In genomic region chr12:15416180-15416766, GRCm38 (mm10) we compare ENCODE assay signal across 10 mouse cellular contexts.
DNase-seq lines count a peak whose midpoint lies in the region; ATAC-seq and TF ChIP-seq lines count a peak whose summit lies in the region.
"Had no signal": no experiment of that assay in that cellular context is flagged by ENCODE, and none has a peak within 500 bp of the region (broad histone marks: within the 10 kb centered on the region; RNA-seq: fewer than 3 reads in every experiment).

No protein-coding gene starts in this region.

- no peak for TF ChIP-seq POLR2A in lung, adult 2 months (IDR thresholded peaks at IDR 0.05; ENCODE audit: borderline replicate concordance, extremely low read depth, low read depth, low read length)

- no peaks in the 10 kb centered on the region for H3K36me3 ChIP-seq in kidney, embryonic 14.5 days (ENCODE audit: control insufficient read depth, insufficient read depth, low read length)
- H3K36me3 ChIP-seq: lung, embryonic 15.5 days had no signal

- no peak overlapping the region for H3K9ac ChIP-seq in kidney, embryonic 14.5 days (ENCODE audit: low read depth, low read length)
- H3K9ac ChIP-seq: lung, embryonic 15.5 days had no signal

- H3K9me3 ChIP-seq in kidney, embryonic 14.5 days (ENCODE audit: control insufficient read depth, low read length): no peaks in the 10 kb centered on the region
- H3K9me3 ChIP-seq: lung, embryonic 15.5 days had no signal

- no peak overlapping the region for H3K4me3 ChIP-seq in kidney, embryonic 14.5 days (ENCODE audit: low read length)
- no peak overlapping the region for H3K4me3 ChIP-seq in lung, adult 2 months (replicated peaks; ENCODE audit: extremely low read depth, low read depth, low read length)
- H3K4me3 ChIP-seq: lung, embryonic 15.5 days had no signal

- H3K4me2 ChIP-seq in kidney, embryonic 14.5 days (replicated peaks; ENCODE audit: low read depth, low read length): no peak overlapping the region
- H3K4me2 ChIP-seq: lung, embryonic 15.5 days had no signal

- TF ChIP-seq CTCF in lung, adult 2 months (IDR thresholded peaks at IDR 0.05; ENCODE audit: insufficient read depth, low read length): no peak

- peak; percentile 9 for DNase-seq in adrenal gland, postnatal 10 days
- no peak for DNase-seq in adrenal gland, adult 18-20 months (ENCODE audit: low spot score in 2 of 2)
- peak; percentile 10 for DNase-seq in kidney, postnatal 10 days
- DNase-seq in R1 (ENCODE audit: low read depth, low spot score): peak; percentile 21
- peak; percentile 47 to 48 for DNase-seq in left cerebral cortex, postnatal 14 days (ENCODE audit: low spot score in 2 of 2)
- DNase-seq in lung, adult 2 months: no peak
- DNase-seq in cerebellum, postnatal 36 days: no peak

- no peak for ATAC-seq in kidney, embryonic 14.5 days (ENCODE audit: low FRiP score, low TSS enrichment)
- ATAC-seq: inflammation-experienced regulatory T-cells, adult 6 months had no signal

- no peaks in the 10 kb centered on the region for H3K27me3 ChIP-seq in kidney, embryonic 14.5 days (ENCODE audit: control insufficient read depth, insufficient read depth, low read length)
- H3K27me3 ChIP-seq: lung, embryonic 15.5 days had no signal

- H3K27ac ChIP-seq in kidney, embryonic 14.5 days (ENCODE audit: low read depth, low read length): no peak overlapping the region
- H3K27ac ChIP-seq: lung, embryonic 15.5 days had no signal

- no peaks in the 10 kb centered on the region for H3K4me1 ChIP-seq in kidney, embryonic 14.5 days (ENCODE audit: control insufficient read depth, insufficient read depth, low read length)
- no peaks in the 10 kb centered on the region for H3K4me1 ChIP-seq in lung, adult 2 months (ENCODE audit: control insufficient read depth, insufficient read depth, low read length)
- H3K4me1 ChIP-seq: lung, embryonic 15.5 days had no signal

- WGBS in kidney, embryonic 14.5 days: 15% methylated on average over 4 of the region's 4 CpGs
- 14% methylated on average over 4 of the region's 4 CpGs for WGBS in lung, adult 2 months

- intact Hi-C loops in left cerebral cortex, postnatal 14 days (cut with DNase I): no loop called here

Comparison
In these comparisons a context has a peak if more than half of its experiments do, and no peak if none do; other contexts are left out.
1. DNase-seq: peak in adrenal gland, postnatal 10 days (single experiment), kidney, postnatal 10 days (single experiment), R1 (single experiment) and left cerebral cortex, postnatal 14 days (2 of 2); none in adrenal gland, adult 18-20 months (0 of 2), lung, adult 2 months (single experiment) and cerebellum, postnatal 36 days (0 of 2).